Mouse (Mus musculus) neutrophil, adult 5-6 weeks (primary cell): ENCODE measurements around the gene Sh3d19. TPM values are rescaled to one million over a fixed set of nuclear protein-coding genes. Genes with fewer than 3 reads are reported as not detected.
"Not testable (repeated sequence)": the region's sequence is repeated elsewhere in the genome, so short reads cannot be mapped to it uniquely, and the experiment has no call there.

ENCODE experiments used
- ATAC-seq: fragments of 151-379, 151-347 bp; 2 replicates; pipeline ENCODE4 v1.8.0; 2017; ENCODE audit warnings: mild to moderate bottlenecking, moderate TSS enrichment; ENCODE audit not compliant: insufficient number of reproducible peaks, poor library complexity, low FRiP score, severe bottlenecking; ENCODE audit errors: extremely low read depth
- total RNA-seq: library from RNA; stranded (forward); fragments of 200-1000 nt; gene quantifications from 2 replicates; pipeline ENCODE4 v1.2.3, GENCODE M21; 2017

Sh3d19 gene
- total RNA-seq, 1 experiment from 2014 or later = 0.93 TPM

DNA sequence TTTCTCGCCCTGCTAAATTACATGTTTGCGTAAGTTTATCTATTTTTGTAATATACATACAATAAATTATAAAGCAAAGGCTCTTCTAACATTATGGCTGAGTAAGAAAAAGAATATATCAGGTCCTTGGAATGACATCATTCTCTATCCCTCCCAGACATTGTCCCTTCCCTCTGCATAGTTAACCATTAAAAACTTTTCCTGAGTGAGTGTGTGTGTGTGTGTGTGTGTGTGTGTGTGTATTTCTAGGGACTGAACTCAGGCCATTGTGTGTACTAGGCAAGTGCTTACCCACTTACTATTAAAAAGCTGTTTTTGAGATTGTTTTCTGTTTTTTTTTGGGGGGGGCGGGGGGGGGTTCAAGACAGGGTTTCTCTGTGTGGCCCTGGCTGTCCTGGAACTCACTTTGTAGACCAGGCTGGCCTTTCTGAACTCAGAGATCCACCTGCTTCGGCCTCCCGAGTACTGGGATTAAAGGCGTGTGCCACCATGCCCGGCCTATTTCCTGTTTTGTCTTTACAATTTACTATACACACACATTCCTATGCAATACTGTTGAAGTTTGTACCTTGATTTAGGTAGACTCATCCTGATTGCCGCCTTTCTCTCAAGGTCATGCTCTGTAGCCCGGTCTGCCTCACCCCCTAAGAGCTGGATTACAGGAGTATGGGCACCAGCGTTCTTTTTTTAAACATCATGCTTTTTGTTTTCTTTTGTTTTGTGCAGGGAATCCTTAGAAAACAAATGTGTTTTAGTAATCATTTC lies 2.6 kb downstream of the Sh3d19 start:
- ATAC-seq = no peak

DNA sequence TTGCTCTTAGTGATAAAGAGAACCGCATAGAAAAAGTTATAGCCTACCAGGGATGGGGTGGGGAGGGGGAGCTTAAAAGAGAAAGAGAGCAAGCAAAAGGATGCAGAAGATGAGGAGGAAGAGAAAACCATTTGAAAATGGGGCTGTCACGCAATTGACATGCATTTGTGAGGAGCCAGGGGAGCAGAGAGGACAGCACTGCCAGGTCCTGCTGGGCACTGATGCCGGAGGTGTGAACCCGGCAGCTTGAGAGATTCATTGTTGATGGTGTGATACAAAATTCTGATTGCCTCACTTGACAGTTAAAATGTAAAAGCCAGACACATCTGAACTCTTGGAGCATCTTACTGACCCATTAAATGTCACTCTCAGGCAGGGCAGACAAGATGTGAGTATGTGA lies 3.5 kb downstream of the Sh3d19 start:
- ATAC-seq = no peak

DNA sequence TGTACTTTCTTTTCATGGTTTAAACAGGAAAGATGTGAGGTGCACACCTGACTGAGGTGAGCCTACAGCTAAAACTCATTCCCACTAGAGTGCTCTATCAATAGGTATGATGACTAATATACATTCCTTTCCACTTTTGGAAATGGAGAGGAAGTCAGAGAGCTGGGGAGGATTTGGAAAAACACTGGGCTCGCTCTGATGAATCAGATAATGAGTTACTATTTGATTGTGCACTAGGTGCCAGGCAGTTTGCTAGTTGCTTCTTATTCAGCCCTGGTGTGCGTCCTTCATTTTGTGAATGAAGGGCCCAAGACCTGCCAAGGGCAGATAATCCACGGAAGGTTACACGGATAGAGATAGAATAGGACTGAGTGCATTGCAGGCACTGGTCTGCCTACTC lies 9.1 kb downstream of the Sh3d19 start:
- no peak for ATAC-seq

DNA sequence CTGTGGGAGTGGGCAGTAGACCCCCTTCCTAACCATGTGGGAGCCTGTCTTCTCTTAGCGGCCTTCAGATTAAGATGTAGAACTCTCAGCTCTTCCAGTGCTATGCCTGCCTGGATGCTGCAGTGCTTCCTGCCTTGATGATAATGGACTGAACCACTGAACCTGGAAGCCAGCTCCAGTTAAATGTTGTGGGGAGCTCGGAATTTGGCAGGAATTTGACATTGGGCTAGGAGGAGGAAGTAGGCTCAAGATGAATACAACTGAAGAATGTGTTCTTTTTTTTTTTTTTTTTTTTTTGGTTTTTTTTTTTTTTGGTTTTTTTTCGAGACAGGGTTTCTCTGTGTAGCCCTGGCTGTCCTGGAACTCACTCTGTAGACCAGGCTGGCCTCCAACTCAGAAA lies 10.9 kb downstream of the Sh3d19 start:
- not testable (repeated sequence) for ATAC-seq

DNA sequence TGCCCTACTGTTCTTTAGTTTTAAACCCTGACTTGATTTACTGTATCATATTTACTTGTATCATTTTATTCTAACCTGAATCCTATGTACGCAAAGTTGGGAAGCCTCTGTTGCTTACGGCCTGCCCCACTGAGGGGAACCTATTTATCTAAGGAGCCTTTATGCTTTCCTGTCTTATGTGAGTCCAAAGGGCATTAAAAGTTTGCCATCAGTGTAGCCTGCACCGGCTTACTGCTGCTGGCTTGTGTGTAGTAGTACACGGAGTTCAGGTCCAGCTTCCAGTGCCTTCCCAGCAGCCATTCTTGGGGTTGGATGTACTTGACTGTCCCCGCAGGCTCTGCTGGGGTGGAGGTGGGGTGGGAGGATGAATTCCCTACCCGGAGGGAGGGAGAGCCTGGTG lies 13.6 kb downstream of the Sh3d19 start:
- ATAC-seq = no peak

DNA sequence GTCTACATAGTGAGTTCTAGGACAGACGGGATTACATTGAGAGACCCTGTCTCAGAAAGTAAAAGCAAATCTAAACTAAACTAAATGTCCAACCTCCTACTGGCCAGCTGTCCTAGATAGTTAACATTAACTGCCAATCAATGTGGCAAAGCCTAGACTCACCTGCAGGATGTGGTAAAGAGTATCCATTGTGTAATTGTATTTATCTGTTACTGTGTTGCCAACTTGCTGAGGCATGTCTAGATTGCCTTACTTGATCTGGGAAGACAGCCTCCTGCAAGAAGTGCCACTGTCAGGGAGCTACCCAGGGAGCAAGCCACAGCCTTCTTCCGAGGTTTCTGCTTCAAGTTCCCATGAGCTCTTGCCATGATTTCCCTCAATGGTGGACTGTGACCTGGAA lies 16.3 kb downstream of the Sh3d19 start:
- ATAC-seq = no peak

DNA sequence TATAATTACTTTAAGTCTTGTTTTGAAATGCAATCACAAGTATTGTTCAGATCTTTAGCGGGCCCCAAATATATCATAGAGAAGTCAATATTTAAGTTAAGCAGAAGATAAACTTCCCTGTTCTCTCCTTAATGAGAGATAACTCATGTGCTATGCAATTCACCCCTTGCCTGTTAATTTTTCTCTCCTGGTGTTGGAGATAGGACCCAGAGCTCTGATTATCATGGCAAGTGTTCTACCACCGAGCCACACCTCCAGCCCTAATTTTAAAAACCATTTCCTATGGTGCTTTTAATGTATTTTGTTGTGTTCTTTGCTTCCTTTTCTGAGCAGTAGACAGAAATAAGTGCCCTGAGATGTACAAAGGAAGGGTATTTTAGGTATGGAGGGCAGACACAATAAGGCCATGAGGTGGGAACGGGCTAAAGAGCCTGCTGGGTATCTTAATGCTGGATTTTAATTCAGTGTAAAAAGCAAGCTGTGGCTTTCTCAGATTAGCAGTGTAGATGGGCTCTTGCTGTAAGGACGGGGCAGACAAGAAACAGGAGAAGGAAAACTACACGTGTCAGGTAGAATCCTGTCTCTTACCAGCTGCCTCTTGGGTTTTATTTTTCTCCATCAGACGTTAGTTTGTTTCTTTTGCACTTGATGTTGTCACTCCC lies 20.4 kb downstream of the Sh3d19 start:
- ATAC-seq = no peak

DNA sequence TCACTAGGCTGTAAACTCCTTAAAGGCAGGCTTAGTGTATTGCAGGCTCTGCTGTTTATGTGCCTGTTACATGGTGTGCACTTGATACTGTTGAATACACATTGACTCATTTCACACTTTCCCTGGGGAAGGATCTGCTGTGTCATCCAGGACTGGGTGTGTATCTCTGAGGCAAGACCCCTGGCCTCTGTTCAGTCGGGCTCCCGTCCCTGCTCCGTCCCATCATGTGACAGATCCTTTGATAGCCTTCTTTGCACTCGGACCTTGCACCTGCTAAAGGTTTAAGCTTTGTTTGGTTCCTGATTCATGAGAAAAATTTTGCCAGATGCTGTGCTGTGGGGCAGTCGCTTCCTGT lies 20.9 kb downstream of the Sh3d19 start:
- ATAC-seq = no peak

DNA sequence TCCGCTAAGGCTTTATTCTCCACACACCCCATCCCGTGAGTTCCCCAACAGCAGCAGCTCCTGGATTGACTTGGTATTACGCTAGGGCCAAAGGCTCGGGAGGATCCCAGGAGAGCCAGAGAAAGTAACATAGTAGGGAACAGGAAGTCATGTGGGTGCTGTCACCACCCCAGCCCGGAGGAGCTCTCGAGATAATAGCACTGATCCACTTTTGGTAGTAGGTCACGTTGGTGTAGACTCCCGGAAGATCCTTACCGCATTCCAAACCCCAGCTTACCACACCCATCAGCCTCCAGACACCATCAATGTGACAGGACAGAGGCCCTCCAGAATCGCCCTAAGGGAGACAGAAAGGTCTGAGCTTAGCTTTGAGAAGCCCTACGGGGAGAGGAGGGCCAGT lies 22.8 kb downstream of the Sh3d19 start:
- no peak for ATAC-seq

DNA sequence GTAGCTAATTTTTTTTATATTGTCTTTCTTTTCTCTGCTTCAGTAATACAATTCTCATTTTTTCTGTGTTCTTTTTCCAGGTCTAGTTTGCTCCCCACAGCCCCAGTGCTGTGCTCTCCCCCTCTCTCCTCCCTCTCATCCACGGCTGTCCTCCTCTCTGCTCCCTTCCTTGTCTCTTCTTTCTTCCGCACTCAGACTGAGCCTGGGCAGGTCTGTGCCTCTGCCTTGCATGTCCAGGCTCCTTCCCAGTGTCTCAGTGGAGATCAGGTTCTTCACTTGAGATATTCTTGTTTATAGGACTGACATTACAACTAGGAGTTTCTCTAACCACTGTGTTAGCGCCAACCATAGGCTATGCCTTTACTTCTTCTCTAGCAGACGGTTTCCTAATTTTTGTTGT lies 23.7 kb downstream of the Sh3d19 start:
- ATAC-seq = no peak

DNA sequence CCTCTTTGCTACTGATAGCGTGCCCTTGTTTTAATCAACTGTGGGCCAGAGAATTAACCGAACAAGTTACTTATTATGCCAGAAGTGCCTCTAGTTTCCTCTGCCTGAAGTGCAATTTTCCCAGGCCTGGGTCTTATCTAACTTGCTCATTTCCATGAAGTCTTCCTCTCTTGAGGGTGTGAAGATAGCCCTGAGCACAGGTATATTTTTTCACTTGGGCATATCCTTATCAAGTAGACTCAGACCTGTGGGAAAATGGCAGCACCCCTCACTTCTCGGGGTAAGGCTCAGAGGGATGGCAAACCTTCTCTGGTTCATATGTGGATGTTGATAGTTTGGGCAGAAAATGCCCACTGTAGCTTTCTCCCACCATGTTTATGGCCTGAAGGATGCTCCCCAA lies 30.4 kb downstream of the Sh3d19 start:
- no peak for ATAC-seq

DNA sequence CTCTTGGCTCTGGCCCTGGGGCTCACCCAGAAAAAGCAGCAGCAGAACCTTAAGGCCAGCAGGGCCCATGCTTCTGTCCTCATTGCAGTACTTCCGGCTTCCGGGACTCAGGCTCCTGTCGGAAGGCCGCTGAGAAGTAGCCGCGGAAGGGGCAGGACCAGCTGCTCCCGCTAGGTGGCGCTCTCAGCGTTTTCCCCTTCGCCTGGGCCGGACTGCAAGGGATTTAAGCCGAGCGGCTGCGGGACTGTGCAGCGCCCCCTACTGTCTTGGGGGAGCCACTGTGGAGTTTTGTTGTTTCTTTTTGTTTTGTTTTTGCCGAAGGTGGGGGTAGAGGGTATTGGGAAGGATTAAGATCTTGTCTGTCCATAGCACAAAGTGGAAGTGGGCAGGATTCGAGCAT lies 31.5 kb downstream of the Sh3d19 start, which contains the start of gene Prss48:
Prss48 (minus strand) TSS at position 69 of the 400 bp plus-strand sequence.
- ATAC-seq = no peak

DNA sequence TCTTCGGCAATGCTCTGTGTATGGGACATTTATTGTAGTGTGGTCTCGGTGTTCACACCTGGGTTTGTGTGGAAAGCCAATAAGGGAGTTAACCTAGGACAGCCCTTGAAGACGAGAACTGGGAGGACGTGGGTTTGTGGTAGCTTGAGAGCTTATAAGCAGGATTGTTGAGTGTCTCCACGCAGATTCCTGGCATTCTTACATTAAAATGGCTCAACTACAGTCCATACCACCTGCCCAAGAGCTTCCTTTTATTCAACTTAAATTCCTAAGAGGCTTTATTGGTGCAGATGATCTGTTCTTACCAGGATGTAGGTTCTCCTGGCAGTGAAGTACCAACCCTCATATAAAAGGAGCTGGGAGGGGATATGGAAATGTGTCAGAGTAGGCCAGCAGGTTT lies 32.0 kb downstream of the Sh3d19 start:
- ATAC-seq = no peak

DNA sequence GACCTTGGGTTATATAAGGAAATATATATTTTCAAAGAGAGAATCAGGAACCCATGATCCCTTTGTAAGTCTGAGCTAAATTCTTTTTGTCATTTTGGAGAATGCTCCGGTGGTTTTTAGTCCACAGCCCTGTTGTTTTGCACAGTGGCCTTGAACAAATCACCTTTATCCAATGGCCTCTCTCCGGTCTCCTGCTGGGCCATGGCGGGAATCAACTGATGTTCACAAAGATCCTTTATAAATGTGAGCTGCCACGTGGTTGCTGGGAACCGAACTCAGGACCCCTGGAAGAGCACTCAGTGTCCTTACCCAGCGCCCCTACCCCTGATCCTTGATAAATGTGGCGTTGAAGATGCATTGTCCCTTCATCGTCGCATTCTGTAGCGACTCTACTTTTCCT lies 33.8 kb downstream of the Sh3d19 start:
- no peak for ATAC-seq

DNA sequence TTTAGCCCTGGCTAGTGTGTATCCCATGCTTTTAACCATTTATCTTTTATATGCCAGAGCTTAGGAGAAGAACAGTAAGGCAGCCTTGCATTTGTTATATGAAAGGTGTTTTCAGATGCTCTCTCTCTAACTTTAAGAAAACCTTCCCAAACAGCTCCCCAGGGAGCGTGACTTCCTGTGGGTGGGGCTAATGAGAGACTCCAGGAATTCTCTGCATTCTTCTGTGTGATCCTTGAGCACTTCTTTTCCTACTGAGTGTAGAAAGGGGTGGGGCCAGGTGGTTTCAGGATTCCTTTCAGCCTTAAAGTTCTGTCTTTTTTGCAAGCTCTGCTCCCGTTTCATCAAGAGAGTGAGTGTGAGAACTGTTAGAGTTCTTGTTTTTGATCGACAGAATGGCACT lies 39.7 kb downstream of the Sh3d19 start:
- no peak for ATAC-seq

DNA sequence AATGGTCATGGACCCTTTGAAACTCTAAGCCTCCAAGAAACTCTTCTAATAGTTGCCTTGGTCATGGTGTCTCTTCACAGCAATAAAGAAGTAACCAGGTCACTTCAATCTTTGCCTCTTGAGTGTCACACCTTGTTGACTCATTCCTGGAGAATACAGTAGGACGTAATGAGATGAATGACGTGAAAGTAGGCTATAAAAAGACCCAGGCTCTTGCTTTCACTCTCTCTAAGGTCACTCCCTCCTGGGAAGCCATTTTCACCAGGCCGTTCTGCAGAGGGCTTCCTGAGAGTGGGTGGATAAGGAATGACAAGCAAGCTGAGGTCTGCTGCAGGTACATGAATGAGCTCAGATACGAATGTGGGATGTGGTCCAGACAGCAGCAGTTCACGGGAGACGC lies 40.5 kb downstream of the Sh3d19 start:
- ATAC-seq = no peak

DNA sequence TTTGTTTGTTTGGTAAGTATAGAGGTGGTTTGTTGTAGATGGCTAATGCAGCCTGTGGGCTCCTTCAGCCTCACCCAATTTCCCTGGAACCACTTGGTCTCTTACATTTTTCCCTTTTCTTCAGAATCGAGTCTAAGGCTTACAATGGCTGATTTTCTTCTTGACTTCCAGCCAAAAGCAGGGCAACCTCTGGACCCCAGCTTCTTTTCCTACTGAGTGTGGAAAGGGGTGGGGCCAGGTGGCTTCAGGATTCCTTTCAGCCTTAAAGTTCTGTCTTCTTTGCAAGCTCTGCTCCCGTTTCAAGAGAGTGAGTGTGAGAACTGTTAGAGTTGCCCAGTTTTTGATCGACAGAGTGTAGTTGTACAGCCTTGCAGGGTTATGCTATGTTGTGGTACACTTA lies 40.9 kb downstream of the Sh3d19 start:
- no peak for ATAC-seq

DNA sequence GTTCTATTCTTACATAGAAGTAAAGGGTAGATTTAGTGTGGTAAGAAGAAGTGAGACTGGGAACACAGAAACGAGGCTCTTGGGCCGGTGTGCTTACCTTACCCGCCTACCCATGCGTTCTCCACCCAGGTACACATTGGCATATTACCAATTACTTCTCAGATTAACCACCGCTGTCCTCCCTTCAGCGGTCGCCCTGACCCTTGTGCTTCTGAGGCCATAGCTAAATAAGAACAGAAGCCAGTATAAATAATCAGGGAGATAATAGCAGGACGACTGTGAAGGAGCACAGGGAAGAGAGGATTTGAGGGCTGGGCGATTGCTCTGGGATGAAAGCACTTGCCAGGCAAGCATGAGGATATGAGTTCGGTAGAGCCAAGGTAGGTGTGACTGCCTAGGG lies 42.9 kb downstream of the Sh3d19 start:
- ATAC-seq = no peak

DNA sequence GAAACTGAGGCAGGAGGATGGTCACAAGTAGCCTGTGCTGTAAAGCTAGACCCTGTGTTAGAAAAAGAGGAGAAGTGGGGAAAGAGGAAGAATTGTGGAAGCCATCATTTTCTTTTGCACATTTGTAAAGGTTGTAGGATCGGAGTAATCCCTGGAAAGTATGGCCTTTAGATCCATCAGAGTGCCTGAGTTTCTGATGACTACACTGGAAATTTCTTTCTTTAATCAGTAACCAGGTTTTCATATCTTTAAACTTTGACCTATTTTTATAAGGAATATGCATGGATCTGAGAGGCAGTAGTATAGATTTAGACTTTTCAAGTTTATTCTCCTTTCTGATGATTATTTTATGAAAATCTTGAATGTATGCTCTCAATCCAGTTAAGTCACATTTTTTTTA lies 46.1 kb downstream of the Sh3d19 start:
- ATAC-seq = no peak

DNA sequence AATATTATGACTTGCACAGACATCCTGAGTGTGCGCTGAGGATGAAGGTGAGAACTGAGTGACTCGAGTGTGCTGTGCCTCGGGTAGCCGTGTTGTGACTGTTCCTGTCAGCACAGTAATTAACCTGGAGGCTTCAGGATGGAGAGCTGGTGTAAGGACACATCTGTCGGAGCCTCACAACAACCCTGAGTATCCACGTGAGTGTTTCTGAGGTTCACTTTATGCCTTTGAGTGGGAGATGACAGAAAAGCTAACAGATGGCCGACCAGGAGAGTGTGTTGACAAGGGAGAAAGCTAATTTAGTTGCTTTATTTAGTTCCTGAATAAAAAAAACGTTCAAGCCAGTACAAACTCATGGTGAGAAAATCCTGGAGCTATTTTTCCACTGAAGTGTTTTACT lies 46.6 kb downstream of the Sh3d19 start:
- ATAC-seq = no peak
